Mouse (Mus musculus): ENCODE measurements around the gene Fli1. TPM values are rescaled to one million over a fixed set of nuclear protein-coding genes. Genes with fewer than 3 reads are reported as not detected.

The Fli1 gene
- polyA plus RNA-seq (2016; fragmentation: Nextera tagmentation; extraction: Ambion mirVana), result 55.6 and 55.9 TPM in 2 replicates

- ATAC-seq (ENCODE audit: insufficient number of reproducible peaks, insufficient read depth, low FRiP score, low TSS enrichment, low read depth), result no peak
- no peaks in the 10 kb centered on the region for H3K36me3 ChIP-seq
- H3K27ac ChIP-seq, result peak within 1 kb of the TSS; percentile 98
- H3K9me3 ChIP-seq, result no peaks in the 10 kb centered on the region
- WGBS, result under 1% methylated on average over 41 of the region's 41 CpGs
- H3K4me3 ChIP-seq (replicated peaks), result peak within 1 kb of the TSS; percentile 91
- H3K9ac ChIP-seq (replicated peaks), result peak within 1 kb of the TSS; percentile 99
- H3K4me2 ChIP-seq, result peak within 1 kb of the TSS; percentile 71
- H3K4me1 ChIP-seq (replicated peaks), result peaks cover 68% of the 10 kb centered on the region
- peaks cover 15% of the 10 kb centered on the region for H3K27me3 ChIP-seq
Measured at GRCm38 (mm10) chr9:32542212-32543039, at the start of gene Fli1. Gene Fli1 (minus strand): TSS chr9:32542861.

GRCm38 (mm10) chr9:32591732-32592582 is 49.3 kb upstream of the Fli1 start:
- Histone ChIP-seq H3K27ac (0 out of 2 replicates have a peak overlapping the region, but pooled peaks have one; percentile 1), H3K36me3 (no peaks in the 10 kb centered on the region), H3K4me1 (replicated peaks) (peaks cover 55% of the 10 kb centered on the region), H3K4me2 (peak overlapping the region; percentile 36), H3K27me3 (peaks cover 4% of the 10 kb centered on the region; the same call in 1 of the 2 replicates), H3K9ac (replicated peaks) (0 out of 2 replicates have a peak overlapping the region, but pooled peaks have one; percentile 1), H3K9me3 (no peaks in the 10 kb centered on the region), H3K4me3 (replicated peaks) (no peak overlapping the region)
- peak; percentile 84 for ATAC-seq (ENCODE audit: insufficient number of reproducible peaks, insufficient read depth, low FRiP score, low TSS enrichment, low read depth)
- 14% methylated on average over 14 of the region's 14 CpGs for WGBS

- H3K4me3 ChIP-seq (replicated peaks), result no peak overlapping the region
- no peaks in the 10 kb centered on the region for H3K9me3 ChIP-seq
- H3K27me3 ChIP-seq, result peaks cover 4% of the 10 kb centered on the region; the same call in 1 of the 2 replicates
- WGBS, result 62% methylated on average over 5 of the region's 5 CpGs
- no peak for ATAC-seq (ENCODE audit: insufficient number of reproducible peaks, insufficient read depth, low FRiP score, low TSS enrichment, low read depth)
- H3K9ac ChIP-seq (replicated peaks), result no peak overlapping the region
- H3K4me2 ChIP-seq, result no peak overlapping the region
- H3K27ac ChIP-seq, result no peak overlapping the region
- H3K4me1 ChIP-seq (replicated peaks), result peaks cover 45% of the 10 kb centered on the region
- no peaks in the 10 kb centered on the region for H3K36me3 ChIP-seq
Measured at GRCm38 (mm10) chr9:32590571-32590970, 47.9 kb upstream of the Fli1 start.

DNA sequence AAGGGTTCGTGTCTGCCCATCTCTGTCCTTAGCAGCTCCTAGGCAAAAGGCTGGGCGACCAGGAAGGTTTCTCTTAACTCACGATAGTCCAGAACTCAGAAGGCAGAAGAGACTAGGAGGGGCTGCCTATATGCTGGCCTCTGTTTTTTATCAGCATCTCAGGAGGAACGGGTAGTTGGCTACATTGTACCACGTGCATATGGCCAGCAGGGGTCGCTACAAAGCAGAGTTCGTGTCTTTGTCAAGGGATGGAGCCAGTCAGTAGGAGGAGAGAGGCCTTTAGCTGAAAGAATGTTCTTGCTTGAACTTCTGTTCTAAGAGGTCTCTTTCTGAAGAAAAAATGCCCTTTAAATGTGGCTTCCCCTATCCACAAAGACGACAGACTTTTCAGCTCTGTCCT is 47.2 kb upstream of the Fli1 start:
- Histone ChIP-seq H3K27ac (no peak overlapping the region), H3K4me2 (0 out of 2 replicates have a peak overlapping the region, but pooled peaks have one; percentile 9), H3K9ac (replicated peaks) (no peak overlapping the region), H3K4me3 (replicated peaks) (no peak overlapping the region), H3K36me3 (no peaks in the 10 kb centered on the region), H3K27me3 (peaks cover 4% of the 10 kb centered on the region; the same call in 1 of the 2 replicates), H3K4me1 (replicated peaks) (peaks cover 38% of the 10 kb centered on the region), H3K9me3 (no peaks in the 10 kb centered on the region)
- 8% methylated on average over 8 of the region's 8 CpGs for WGBS
- no peak for ATAC-seq (ENCODE audit: insufficient number of reproducible peaks, insufficient read depth, low FRiP score, low TSS enrichment, low read depth)

GRCm38 (mm10) chr9:32585357-32585756 is 42.7 kb upstream of the Fli1 start:
- Histone ChIP-seq H3K9ac (replicated peaks) (no peak overlapping the region), H3K4me2 (no peak overlapping the region), H3K4me3 (replicated peaks) (no peak overlapping the region), H3K4me1 (replicated peaks) (peaks cover 13% of the 10 kb centered on the region; the same call in 1 of the 2 replicates), H3K27me3 (peaks cover 4% of the 10 kb centered on the region; the same call in 1 of the 2 replicates), H3K9me3 (no peaks in the 10 kb centered on the region), H3K27ac (no peak overlapping the region), H3K36me3 (no peaks in the 10 kb centered on the region)
- WGBS, result 49% methylated on average over 7 of the region's 7 CpGs
- peak; percentile 79 for ATAC-seq (ENCODE audit: insufficient number of reproducible peaks, insufficient read depth, low FRiP score, low TSS enrichment, low read depth)

- H3K4me3 ChIP-seq (replicated peaks), result no peak overlapping the region
- H3K27ac ChIP-seq, result no peak overlapping the region
- no peak overlapping the region for H3K9ac ChIP-seq (replicated peaks)
- no peak for ATAC-seq (ENCODE audit: insufficient number of reproducible peaks, insufficient read depth, low FRiP score, low TSS enrichment, low read depth)
- H3K4me2 ChIP-seq, result no peak overlapping the region
- H3K36me3 ChIP-seq, result no peaks in the 10 kb centered on the region
- peaks cover 4% of the 10 kb centered on the region; the same call in 1 of the 2 replicates for H3K27me3 ChIP-seq
- H3K4me1 ChIP-seq (replicated peaks), result peaks cover 5% of the 10 kb centered on the region; the same call in 1 of the 2 replicates
- 67% methylated on average over 6 of the region's 6 CpGs for WGBS
- no peaks in the 10 kb centered on the region for H3K9me3 ChIP-seq
Measured at GRCm38 (mm10) chr9:32583905-32584304, 41.2 kb upstream of the Fli1 start.

DNA sequence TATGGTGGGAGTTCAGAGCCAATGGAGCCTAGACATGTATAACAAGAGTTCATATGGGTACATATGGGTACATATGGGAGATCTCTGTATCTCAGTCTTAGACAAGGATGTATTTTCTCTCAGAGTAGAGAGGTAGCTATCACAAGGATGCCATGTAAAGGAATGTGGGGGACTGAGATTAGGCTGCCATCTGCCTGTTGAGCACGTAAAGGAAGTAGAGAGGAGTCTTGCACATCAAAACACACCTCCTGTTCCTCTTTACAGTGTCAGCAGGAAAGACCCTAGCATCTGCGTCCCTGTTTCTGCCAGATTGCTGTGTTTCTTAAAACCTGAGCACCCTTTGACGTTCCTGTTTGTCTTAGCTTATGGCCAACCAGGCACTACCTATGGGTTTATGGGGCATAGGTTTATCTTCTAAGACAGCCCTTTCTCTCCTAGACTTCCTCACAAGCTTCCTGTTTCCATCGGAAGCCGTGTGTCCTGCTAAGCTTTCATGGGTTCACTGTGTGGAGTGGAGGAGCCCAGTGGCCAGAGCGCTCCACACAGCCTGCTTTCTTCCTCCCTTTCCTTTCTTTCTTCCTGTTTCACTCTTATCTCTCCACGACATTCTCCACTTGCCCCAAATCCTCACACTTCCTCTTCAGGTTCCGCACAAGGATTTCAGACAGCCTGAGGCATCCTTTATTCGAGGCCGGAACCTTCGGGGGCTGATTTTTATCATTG is 39.4 kb upstream of the Fli1 start:
- ATAC-seq (ENCODE audit: insufficient number of reproducible peaks, insufficient read depth, low FRiP score, low TSS enrichment, low read depth), result no peak
- Histone ChIP-seq H3K36me3 (no peaks in the 10 kb centered on the region), H3K9ac (replicated peaks) (no peak overlapping the region), H3K4me2 (no peak overlapping the region), H3K4me1 (replicated peaks) (peaks cover 2% of the 10 kb centered on the region; the same call in 1 of the 2 replicates), H3K4me3 (replicated peaks) (no peak overlapping the region), H3K9me3 (no peaks in the 10 kb centered on the region), H3K27me3 (peaks cover under 1% of the 10 kb centered on the region; the same call in 1 of the 2 replicates), H3K27ac (no peak overlapping the region)
- 79% methylated on average over 11 of the region's 11 CpGs for WGBS

GRCm38 (mm10) chr9:32578411-32578810 is 35.8 kb upstream of the Fli1 start:
- no peak for ATAC-seq (ENCODE audit: insufficient number of reproducible peaks, insufficient read depth, low FRiP score, low TSS enrichment, low read depth)
- Histone ChIP-seq H3K9me3 (no peaks in the 10 kb centered on the region), H3K4me1 (replicated peaks) (peaks cover 2% of the 10 kb centered on the region; the same call in 1 of the 2 replicates), H3K27me3 (no peaks in the 10 kb centered on the region), H3K4me3 (replicated peaks) (no peak overlapping the region), H3K36me3 (no peaks in the 10 kb centered on the region), H3K27ac (no peak overlapping the region), H3K4me2 (no peak overlapping the region), H3K9ac (replicated peaks) (no peak overlapping the region)
- 81% methylated on average over 2 of the region's 2 CpGs for WGBS

GRCm38 (mm10) chr9:32573638-32574037 is 31.0 kb upstream of the Fli1 start:
- Histone ChIP-seq H3K27ac (no peak overlapping the region), H3K9ac (replicated peaks) (no peak overlapping the region)
- 65% methylated on average over 4 of the region's 4 CpGs for WGBS

GRCm38 (mm10) chr9:32571676-32572075 is 29.0 kb upstream of the Fli1 start:
- no peak overlapping the region for H3K4me3 ChIP-seq (replicated peaks)
- H3K9ac ChIP-seq (replicated peaks), result no peak overlapping the region
- H3K36me3 ChIP-seq, result no peaks in the 10 kb centered on the region
- peaks cover 26% of the 10 kb centered on the region for H3K4me1 ChIP-seq (replicated peaks)
- no peaks in the 10 kb centered on the region for H3K9me3 ChIP-seq
- no peak for ATAC-seq (ENCODE audit: insufficient number of reproducible peaks, insufficient read depth, low FRiP score, low TSS enrichment, low read depth)
- H3K27ac ChIP-seq, result no peak overlapping the region
- no peaks in the 10 kb centered on the region for H3K27me3 ChIP-seq
- no peak overlapping the region for H3K4me2 ChIP-seq
- 47% methylated on average over 4 of the region's 4 CpGs for WGBS

More at GRCm38 (mm10) chr9:32573638-32574037, 31.0 kb upstream of the Fli1 start:
- H3K4me2 ChIP-seq, result no peak overlapping the region
- H3K4me3 ChIP-seq (replicated peaks), result no peak overlapping the region
- H3K27me3 ChIP-seq, result no peaks in the 10 kb centered on the region
- H3K9me3 ChIP-seq, result no peaks in the 10 kb centered on the region
- no peaks in the 10 kb centered on the region for H3K36me3 ChIP-seq
- no peak for ATAC-seq (ENCODE audit: insufficient number of reproducible peaks, insufficient read depth, low FRiP score, low TSS enrichment, low read depth)
- peaks cover 11% of the 10 kb centered on the region for H3K4me1 ChIP-seq (replicated peaks)
